Mouse (Mus musculus): ENCODE data around the gene C1qtnf6. TPM values are rescaled to one million over a fixed set of nuclear protein-coding genes. Genes with fewer than 3 reads are reported as not detected.

The C1qtnf6 gene
- total RNA-seq, 2 experiments from 2014 or later, result 7.8 to 7.9 TPM

DNA sequence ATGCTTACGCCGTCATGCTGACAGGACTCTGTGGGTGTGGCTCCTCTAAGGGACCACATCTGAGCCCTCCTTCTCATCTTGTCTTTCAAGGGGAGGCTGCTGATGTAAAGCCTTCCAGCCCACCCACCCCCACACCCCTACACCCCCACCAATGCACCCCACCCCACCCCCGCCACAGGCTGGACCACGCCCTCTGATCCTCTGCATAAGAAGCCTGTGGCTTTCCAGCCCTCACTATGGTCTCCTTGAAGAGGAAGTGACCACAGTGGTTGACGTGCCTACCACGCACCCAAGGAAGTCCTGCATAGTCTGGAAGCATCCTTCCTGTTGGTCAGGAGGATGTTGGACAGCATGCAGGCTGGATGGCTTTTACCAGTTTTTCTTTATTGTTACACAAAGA, 15.5 kb downstream of the C1qtnf6 start:
- no peak for DNase-seq

- DNase-seq, result peak; percentile 79 to 92
Observed at GRCm38 (mm10) chr15:78514393-78515146, 16.6 kb downstream of the C1qtnf6 start.

DNA sequence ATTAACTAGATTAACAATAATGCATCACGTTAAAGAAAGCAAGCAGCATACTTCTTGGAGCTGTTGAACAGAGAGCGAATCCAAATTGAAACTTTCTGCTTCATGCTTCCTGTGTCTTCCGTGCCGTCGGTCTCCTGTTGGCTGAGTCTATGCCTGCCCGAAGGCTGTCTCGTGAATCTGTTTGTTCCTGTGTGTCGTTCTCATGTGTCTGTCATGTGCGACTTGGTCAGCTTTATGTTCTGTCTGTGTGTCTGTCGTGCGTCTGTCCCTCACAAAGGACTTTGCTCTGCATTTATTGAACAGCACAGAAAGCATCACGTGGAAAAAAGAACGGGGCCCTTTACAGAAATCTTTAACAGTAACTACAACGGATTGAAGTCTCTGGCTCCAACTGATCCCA, 18.2 kb downstream of the C1qtnf6 start:
- DNase-seq, result no peak

- DNase-seq, result no peak
Observed at GRCm38 (mm10) chr15:78511951-78512350, 19.3 kb downstream of the C1qtnf6 start.

DNA sequence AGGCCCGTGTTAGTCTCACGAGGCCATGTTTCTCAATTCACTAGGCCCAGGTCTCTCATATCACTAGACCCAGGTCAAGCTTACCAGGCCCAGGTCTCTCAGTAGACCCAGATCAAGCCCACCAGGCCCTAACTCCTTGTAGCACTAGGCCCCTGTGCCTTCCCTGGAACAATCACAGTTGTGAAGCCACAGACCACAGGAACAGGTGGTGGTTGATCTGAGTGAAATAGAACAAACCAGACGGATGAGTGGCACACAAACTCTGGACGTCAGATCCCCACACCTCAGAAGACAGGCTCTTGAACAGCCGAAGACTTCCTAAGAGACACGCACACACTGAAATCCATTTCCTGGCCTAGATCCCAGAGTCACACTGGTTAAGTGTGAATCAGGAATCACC, 20.5 kb downstream of the C1qtnf6 start:
- DNase-seq, result no peak

- DNase-seq, result no peak
Observed at GRCm38 (mm10) chr15:78510121-78510576, 21.1 kb downstream of the C1qtnf6 start.

DNA sequence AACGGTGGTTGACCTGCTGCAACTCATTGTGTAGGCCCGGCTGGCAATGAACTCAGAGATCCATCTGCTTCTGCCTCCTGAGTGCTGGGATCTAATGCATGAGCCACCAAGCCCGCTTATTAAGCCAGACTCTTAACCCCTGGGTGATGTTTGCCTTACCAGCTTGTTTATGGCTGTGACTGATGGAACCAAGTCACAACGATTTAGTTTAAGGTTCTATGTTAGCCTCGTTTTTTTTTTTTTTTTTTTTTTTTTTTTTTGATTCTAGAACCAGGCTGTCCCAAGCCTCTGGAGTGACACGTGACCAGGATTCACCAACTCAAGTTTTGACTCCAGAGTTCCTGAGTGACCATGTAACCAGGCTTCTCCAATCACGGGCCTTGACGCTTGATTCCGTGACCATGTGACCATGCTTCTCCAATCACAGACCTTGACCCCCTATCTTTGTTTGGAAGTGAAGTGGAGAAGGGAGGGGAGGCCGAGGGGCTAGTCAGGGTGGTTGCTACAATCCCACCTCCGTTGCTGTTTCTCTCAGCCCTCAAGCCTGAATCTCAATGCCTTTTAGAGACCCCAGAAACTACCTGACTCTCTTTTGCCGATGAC, 21.8 kb downstream of the C1qtnf6 start:
- no peak for DNase-seq

DNA sequence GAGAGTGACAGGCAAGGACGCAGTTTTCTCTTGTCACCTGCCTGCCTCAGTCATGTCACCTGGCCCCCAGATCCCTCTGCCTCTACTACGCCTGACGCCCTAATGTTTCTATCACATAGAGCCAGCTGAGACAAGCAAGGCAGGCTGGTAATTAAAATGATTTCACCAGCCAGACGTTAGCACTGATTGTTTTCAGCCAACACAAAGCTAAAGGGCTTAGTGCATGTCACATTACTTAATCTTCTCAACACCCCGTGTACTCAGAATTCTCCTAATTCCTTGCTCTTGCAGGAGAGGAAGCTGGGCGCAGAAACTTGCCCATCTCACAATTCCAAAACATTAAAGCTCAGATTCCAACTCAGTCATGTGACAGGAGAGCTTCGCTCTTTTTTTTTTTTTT, 22.8 kb downstream of the C1qtnf6 start:
- DNase-seq, result no peak

- DNase-seq, result no peak
Observed at GRCm38 (mm10) chr15:78505541-78505940, 25.7 kb downstream of the C1qtnf6 start.

- no peak for DNase-seq
Observed at GRCm38 (mm10) chr15:78504816-78505215, 26.4 kb downstream of the C1qtnf6 start.

GRCm38 (mm10) chr15:78504013-78504412, 27.2 kb downstream of the C1qtnf6 start:
- no peak for DNase-seq

GRCm38 (mm10) chr15:78502437-78503132, 28.6 kb downstream of the C1qtnf6 start:
- DNase-seq, result no peak

- DNase-seq, result no peak
Observed at GRCm38 (mm10) chr15:78494968-78495406, 36.2 kb downstream of the C1qtnf6 start, which contains the start of gene Il2rb. Gene Il2rb (minus strand): TSS chr15:78495271.

DNA sequence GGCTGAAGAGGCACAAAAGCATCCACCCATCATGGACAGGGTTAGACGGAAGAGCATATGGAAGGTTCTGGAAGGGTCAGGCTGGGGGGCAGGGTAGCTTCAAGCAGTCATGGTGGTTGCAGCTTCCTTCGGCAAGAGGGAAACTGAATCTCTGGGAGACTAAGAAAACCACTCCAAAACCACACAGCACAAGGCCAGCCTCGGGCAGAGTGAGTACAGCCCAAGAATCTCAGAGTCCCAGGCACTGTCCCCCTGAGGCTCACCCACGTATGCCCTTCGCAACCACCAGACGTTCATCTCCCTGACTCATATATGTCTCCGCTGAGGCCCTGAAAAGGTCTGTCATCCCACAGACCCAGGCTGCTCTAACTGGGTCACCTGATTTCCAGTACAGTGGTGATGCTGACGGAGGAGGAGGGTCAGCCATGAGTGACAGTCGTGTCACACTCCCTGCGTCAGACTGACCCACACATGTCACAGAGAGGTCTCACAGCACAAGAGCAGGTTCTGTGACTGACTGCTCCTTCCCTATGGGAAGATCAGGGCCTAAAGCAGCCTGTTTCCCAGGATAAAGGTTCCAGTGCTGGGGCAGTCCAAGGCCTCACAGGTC, 37.7 kb downstream of the C1qtnf6 start:
- no peak for DNase-seq

DNA sequence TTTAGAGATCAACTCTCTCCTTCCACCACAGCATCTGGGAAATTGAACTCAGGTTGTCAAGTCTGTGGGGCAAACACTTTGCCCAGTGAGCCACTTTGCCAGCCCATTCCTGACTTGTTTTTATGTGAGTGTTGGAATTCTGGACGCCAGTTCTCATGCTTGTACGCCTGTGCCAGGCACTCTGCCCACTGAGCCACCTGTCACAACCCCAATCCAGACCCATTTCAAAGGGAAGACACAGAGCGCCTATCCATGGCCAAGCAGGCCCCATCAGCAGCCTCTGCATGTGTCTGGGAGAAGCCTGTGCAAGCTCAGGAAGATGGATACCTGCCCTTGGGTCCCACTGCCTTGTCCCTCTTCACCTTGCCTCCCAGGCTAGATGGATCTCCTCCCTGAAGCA, 39.9 kb downstream of the C1qtnf6 start:
- no peak for DNase-seq

DNA sequence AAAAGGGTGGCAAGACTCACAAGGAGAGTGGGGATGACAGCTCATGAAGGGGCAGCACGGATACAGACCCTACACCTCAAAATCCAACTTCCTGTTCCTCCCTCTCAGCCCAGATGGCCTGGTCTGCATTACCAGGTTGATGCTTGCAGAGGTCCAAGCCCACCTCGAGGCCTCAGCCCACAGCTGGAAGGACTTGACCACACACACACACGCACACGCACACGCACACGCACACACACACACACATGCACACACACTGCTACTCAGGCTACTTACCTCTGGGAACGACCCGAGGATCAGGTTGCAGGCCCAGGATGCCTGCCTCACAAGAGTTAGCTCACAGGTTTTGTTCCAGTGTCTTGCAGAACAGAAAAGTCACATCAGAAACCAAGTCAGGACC, 41.3 kb downstream of the C1qtnf6 start:
- DNase-seq, result no peak

GRCm38 (mm10) chr15:78489248-78489647, 42.0 kb downstream of the C1qtnf6 start:
- no peak for DNase-seq

GRCm38 (mm10) chr15:78487066-78487465, 44.1 kb downstream of the C1qtnf6 start:
- DNase-seq, result no peak

DNA sequence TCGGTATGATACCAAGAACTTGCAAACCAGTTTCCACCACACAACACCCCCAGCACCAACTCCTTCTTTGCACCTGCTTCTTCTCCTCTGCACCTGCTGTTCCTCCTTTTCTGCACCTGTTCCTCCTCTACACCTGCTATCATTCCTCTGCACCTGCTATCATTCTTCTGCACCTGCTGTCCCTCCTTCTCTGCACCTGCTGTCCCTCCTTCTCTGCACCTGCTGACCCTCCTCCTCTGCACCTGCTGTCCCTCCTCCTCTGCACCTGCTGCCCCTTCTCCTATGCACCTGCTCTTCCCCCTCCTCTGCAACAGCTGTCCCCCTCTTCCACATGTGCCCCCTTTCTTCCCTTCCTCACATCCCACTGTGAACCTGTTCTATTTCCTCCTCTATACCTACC, 44.7 kb downstream of the C1qtnf6 start:
- no peak for DNase-seq

- DNase-seq, result no peak
Observed at GRCm38 (mm10) chr15:78483311-78483710, 47.9 kb downstream of the C1qtnf6 start.

- DNase-seq, result no peak
Observed at GRCm38 (mm10) chr15:78482518-78482917, 48.7 kb downstream of the C1qtnf6 start.

- DNase-seq, result peak in 1 of 2 experiments; percentile 22
Observed at GRCm38 (mm10) chr15:78481448-78482000, 49.7 kb downstream of the C1qtnf6 start.
